Mouse (Mus musculus): ENCODE measurements around the gene Vat1. TPM values are rescaled to one million over a fixed set of nuclear protein-coding genes. Genes with fewer than 3 reads are reported as not detected.

The Vat1 gene
- polyA plus RNA-seq, 1 experiment from 2014 or later, result 95.6 TPM

DNA sequence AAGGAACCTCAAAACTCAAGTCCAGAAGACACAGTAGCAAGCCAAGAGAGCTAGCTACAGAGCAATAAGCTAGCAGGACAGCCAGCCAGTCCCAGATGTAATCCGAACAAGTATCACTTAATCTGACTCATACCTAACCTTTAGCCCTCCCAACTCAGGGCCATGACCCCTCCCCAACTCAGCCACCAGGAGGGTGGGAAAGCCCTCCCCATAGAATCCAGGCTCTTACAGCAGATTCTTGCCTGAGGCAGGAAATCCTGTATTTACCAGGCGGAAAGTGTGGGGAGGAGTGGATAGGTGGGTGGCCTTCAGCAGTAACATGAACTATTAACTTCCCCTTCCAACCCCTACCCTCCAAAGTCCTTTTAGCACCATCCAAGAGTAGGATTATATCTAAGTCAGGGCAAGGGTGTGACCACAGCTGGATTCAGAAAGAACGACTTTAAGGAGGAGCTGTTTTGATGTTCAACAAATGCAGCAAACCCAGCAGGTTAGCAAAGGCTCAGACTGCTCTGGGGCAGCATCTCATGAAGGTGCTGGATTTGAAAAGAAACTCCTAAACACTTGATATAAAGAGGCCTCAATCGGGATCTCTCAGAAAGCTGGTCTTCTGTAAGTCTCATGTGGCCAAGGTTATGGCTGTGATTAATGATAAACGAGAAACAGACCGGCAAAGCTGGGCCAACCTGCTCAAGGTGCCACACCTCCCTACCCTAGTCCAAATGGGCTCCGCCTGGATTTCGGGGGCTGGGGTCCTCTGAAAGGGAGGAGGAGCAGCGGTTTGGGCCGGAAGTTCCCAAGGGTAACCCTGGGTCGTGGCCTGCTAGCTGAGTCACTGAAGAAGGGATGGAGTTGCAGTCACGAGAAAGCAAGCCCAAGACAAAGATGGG, 1.6 kb downstream of the Vat1 start, which contains the start of gene Rnd2:
TSS of gene Rnd2 (plus strand) at position 789 of the 890 bp plus-strand sequence.
- TF ChIP-seq CTCF (IDR thresholded peaks at IDR 0.05; ENCODE audit: low read depth), result no peak
- 6% methylated on average over 12 of the region's 12 CpGs for WGBS

GRCm38 (mm10) chr11:101462583-101463440, 3.2 kb downstream of the Vat1 start:
- peak overlapping the region; percentile 93 for H3K27ac ChIP-seq (ENCODE audit: low read depth, low read length)
- H3K9ac ChIP-seq (ENCODE audit: low read depth, low read length), result no peak overlapping the region
- 0 out of 2 replicates have a peak, but pooled peaks cover 4% of the 10 kb centered on the region for H3K4me1 ChIP-seq (replicated peaks; ENCODE audit: control insufficient read depth, insufficient read depth, low read length)
- H3K27me3 ChIP-seq (replicated peaks; ENCODE audit: control insufficient read depth, insufficient read depth, low read length), result no peaks in the 10 kb centered on the region
- no peak overlapping the region for H3K4me3 ChIP-seq (ENCODE audit: low read depth, low read length)
- H3K36me3 ChIP-seq (ENCODE audit: control insufficient read depth, insufficient read depth), result peaks cover 47% of the 10 kb centered on the region
- 17% methylated on average over 13 of the region's 13 CpGs for WGBS
- ATAC-seq, result peak; percentile 16; the same call in 1 of the 2 replicates
- TF ChIP-seq CTCF (IDR thresholded peaks at IDR 0.05; ENCODE audit: low read depth), result no peak
- H3K9me3 ChIP-seq (ENCODE audit: control insufficient read depth), result no peaks in the 10 kb centered on the region
- peak overlapping the region; percentile 94 for H3K4me2 ChIP-seq (replicated peaks; ENCODE audit: low read depth)

More for the DNA sequence above, 1.6 kb downstream of the Vat1 start, which contains the start of gene Rnd2:
- Histone ChIP-seq H3K4me3 (ENCODE audit: low read depth, low read length) (peak within 1 kb of the TSS; percentile 82), H3K27ac (ENCODE audit: low read depth, low read length) (peak within 1 kb of the TSS; percentile 93), H3K27me3 (replicated peaks; ENCODE audit: control insufficient read depth, insufficient read depth, low read length) (no peaks in the 10 kb centered on the region), H3K4me1 (replicated peaks; ENCODE audit: control insufficient read depth, insufficient read depth, low read length) (0 out of 2 replicates have a peak, but pooled peaks cover 7% of the 10 kb centered on the region), H3K9ac (ENCODE audit: low read depth, low read length) (peak within 1 kb of the TSS; percentile 71), H3K9me3 (ENCODE audit: control insufficient read depth) (no peaks in the 10 kb centered on the region), H3K4me2 (replicated peaks; ENCODE audit: low read depth) (peak within 1 kb of the TSS; percentile 94), H3K36me3 (ENCODE audit: control insufficient read depth, insufficient read depth) (peaks cover 30% of the 10 kb centered on the region)
- peak; percentile 16 for ATAC-seq

DNA sequence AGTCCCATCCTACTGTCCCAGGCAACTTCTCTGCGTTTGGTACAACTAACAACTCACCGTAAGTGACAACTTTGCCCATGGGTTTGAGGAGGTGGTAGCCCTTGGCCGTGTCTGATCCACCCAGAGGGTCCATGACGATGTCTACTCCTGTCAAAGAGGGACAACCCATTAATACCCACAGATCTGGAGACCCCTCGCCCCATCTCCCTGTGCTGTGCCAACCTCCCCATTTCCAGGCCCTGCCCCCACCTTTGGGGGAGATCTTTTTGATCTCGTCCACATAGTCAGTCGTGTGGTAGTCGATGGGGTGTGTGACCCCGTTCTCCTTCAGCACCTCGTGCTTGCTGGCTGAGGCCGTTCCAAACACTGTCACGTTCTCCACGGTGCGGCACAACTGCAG, 3.9 kb downstream of the Vat1 start:
- Histone ChIP-seq H3K9ac (ENCODE audit: low read depth, low read length) (no peak overlapping the region), H3K4me3 (ENCODE audit: low read depth, low read length) (no peak overlapping the region)

DNA sequence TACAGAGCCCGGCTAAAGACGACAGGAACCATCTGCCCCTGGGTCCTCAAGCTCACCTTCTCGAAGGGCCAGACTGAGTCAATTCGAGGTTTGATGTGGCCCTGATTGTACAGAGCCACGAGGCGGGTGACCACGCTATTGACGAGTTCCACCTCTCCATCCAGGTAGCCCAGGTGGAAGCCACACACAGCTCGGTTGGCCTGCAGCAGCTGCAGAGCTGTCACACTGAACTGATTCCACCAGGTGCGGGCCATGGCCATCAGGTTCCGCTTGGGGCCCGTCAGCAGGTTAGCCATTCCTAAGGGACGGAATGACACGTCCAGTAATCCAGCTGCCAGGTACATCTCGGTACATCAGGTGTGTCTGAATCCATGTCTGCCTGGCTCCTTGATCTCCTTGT, 5.7 kb downstream of the Vat1 start:
- ATAC-seq, result no peak
- no peak overlapping the region for H3K4me3 ChIP-seq (ENCODE audit: low read depth, low read length)
- peaks cover 64% of the 10 kb centered on the region for H3K36me3 ChIP-seq (ENCODE audit: control insufficient read depth, insufficient read depth)
- 81% methylated on average over 15 of the region's 15 CpGs for WGBS
- no peak overlapping the region for H3K9ac ChIP-seq (ENCODE audit: low read depth, low read length)
- no peak for TF ChIP-seq CTCF (IDR thresholded peaks at IDR 0.05; ENCODE audit: low read depth)
- no peaks in the 10 kb centered on the region for H3K9me3 ChIP-seq (ENCODE audit: control insufficient read depth)
- H3K27me3 ChIP-seq (replicated peaks; ENCODE audit: control insufficient read depth, insufficient read depth, low read length), result no peaks in the 10 kb centered on the region
- H3K27ac ChIP-seq (ENCODE audit: low read depth, low read length), result no peak overlapping the region
- H3K4me1 ChIP-seq (replicated peaks; ENCODE audit: control insufficient read depth, insufficient read depth, low read length), result 0 out of 2 replicates have a peak, but pooled peaks cover 2% of the 10 kb centered on the region
- no peak overlapping the region for H3K4me2 ChIP-seq (replicated peaks; ENCODE audit: low read depth)

More for the DNA sequence above, 3.9 kb downstream of the Vat1 start:
- Histone ChIP-seq H3K27ac (ENCODE audit: low read depth, low read length) (0 out of 2 replicates have a peak overlapping the region, but pooled peaks have one; percentile 93), H3K27me3 (replicated peaks; ENCODE audit: control insufficient read depth, insufficient read depth, low read length) (no peaks in the 10 kb centered on the region), H3K9me3 (ENCODE audit: control insufficient read depth) (no peaks in the 10 kb centered on the region), H3K4me1 (replicated peaks; ENCODE audit: control insufficient read depth, insufficient read depth, low read length) (0 out of 2 replicates have a peak, but pooled peaks cover 2% of the 10 kb centered on the region), H3K36me3 (ENCODE audit: control insufficient read depth, insufficient read depth) (peaks cover 53% of the 10 kb centered on the region), H3K4me2 (replicated peaks; ENCODE audit: low read depth) (peak overlapping the region; percentile 94)
- no peak for TF ChIP-seq CTCF (IDR thresholded peaks at IDR 0.05; ENCODE audit: low read depth)
- ATAC-seq, result no peak
- 85% methylated on average over 14 of the region's 14 CpGs for WGBS

DNA sequence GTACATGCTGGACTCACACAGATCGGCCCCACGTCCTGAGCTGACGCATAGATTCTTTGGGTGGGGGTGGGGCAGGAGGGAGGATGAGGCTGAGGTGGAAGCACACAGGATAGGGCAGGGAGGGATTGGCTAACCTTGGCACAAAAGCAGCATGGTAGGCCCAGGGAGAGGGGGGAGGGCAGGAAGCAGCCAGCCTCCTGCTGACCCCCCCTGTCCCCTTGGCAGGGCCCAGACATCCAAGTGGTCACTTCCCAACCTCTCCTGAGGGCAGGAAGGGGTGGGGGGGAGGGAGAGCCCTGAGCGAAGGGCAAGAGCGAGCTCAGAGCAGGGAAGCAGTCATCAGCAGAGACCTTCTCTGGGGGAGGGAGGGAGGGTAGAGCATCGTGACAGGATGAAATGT, 6.3 kb downstream of the Vat1 start:
- Histone ChIP-seq H3K4me1 (replicated peaks; ENCODE audit: control insufficient read depth, insufficient read depth, low read length) (0 out of 2 replicates have a peak, but pooled peaks cover 2% of the 10 kb centered on the region), H3K4me2 (replicated peaks; ENCODE audit: low read depth) (no peak overlapping the region), H3K9ac (ENCODE audit: low read depth, low read length) (no peak overlapping the region), H3K4me3 (ENCODE audit: low read depth, low read length) (no peak overlapping the region), H3K36me3 (ENCODE audit: control insufficient read depth, insufficient read depth) (peaks cover 64% of the 10 kb centered on the region), H3K27me3 (replicated peaks; ENCODE audit: control insufficient read depth, insufficient read depth, low read length) (no peaks in the 10 kb centered on the region), H3K9me3 (ENCODE audit: control insufficient read depth) (no peaks in the 10 kb centered on the region), H3K27ac (ENCODE audit: low read depth, low read length) (no peak overlapping the region)
- 68% methylated on average over 6 of the region's 6 CpGs for WGBS
- ATAC-seq, result no peak
- TF ChIP-seq CTCF (IDR thresholded peaks at IDR 0.05; ENCODE audit: low read depth), result no peak
